Mouse (Mus musculus) heart, embryonic 16.5 days (tissue): ENCODE measurements around the gene Olfr56. TPM values are rescaled to one million over a fixed set of nuclear protein-coding genes. Genes with fewer than 3 reads are reported as not detected.
"Not testable (repeated sequence)": the region's sequence is repeated elsewhere in the genome, so short reads cannot be mapped to it uniquely, and the experiment has no call there.

Experiments
- ATAC-seq: fragments of 200-750 bp; cut with Nextera tagmentation; replicated peaks from 2 replicates; pipeline ENCODE4 v1.8.0; 2017; ENCODE audit warnings: moderate number of reproducible peaks; ENCODE audit not compliant: insufficient read depth, low FRiP score; ENCODE audit errors: extremely low read depth
- H3K27ac ChIP-seq: fragments of 300-500 bp; sonication (generic); 2 replicates; pipeline ENCODE4 v1.5.1; 2014; ENCODE audit warnings: mild to moderate bottlenecking, low read length, control low read depth, moderate library complexity
- H3K27me3 ChIP-seq: fragments of 300-500 bp; sonication (generic); 2 replicates; pipeline ENCODE4 v1.6.1; 2014; ENCODE audit warnings: low read length, mixed read lengths; ENCODE audit not compliant: control insufficient read depth, insufficient read depth
- H3K36me3 ChIP-seq: fragments of 300-500 bp; sonication (generic); 2 replicates; pipeline ENCODE4 v1.6.1; 2014; ENCODE audit not compliant: control insufficient read depth, insufficient read depth
- H3K4me1 ChIP-seq: fragments of 300-500 bp; sonication (generic); 2 replicates; pipeline ENCODE4 v1.6.1; 2014; ENCODE audit warnings: low read length, mixed read lengths; ENCODE audit not compliant: control insufficient read depth, insufficient read depth
- H3K4me2 ChIP-seq: fragments of 300-500 bp; sonication (generic); 2 replicates; pipeline ENCODE4 v1.6.1; 2014; ENCODE audit warnings: low read depth, mild to moderate bottlenecking, control low read depth, low read length
- H3K4me3 ChIP-seq: fragments of 300-500 bp; sonication (generic); 2 replicates; pipeline ENCODE4 v1.5.1; 2014; ENCODE audit warnings: mild to moderate bottlenecking, control low read depth, low read length
- H3K9ac ChIP-seq: fragments of 300-500 bp; sonication (generic); 2 replicates; pipeline ENCODE4 v1.6.1; 2014; ENCODE audit warnings: low read length, control low read depth
- H3K9me3 ChIP-seq: fragments of 300-500 bp; sonication (generic); replicated peaks from 2 replicates; pipeline ENCODE4 v1.6.1; 2016; ENCODE audit warnings: low read length; ENCODE audit not compliant: control insufficient read depth
- WGBS: fragments of 180-500 bp; shearing (Covaris S2); extraction: QIAGEN DNeasy Blood & Tissue Kit; methylation state at CpG from one replicate; pipeline ENCODE4 v1.1.7; 2014; 5-methylcytosine and 5-hydroxymethylcytosine counted together
- polyA plus RNA-seq: library from polyadenylated mRNA; unstranded; fragments of >200 nt; fragmentation: Nextera tagmentation; extraction: Ambion mirVana; gene quantifications from 2 replicates; pipeline ENCODE4 v1.2.1, GENCODE M21; 2015

The Olfr56 gene
- polyA plus RNA-seq, 1 experiment from 2014 or later, result 0.07 TPM

DNA sequence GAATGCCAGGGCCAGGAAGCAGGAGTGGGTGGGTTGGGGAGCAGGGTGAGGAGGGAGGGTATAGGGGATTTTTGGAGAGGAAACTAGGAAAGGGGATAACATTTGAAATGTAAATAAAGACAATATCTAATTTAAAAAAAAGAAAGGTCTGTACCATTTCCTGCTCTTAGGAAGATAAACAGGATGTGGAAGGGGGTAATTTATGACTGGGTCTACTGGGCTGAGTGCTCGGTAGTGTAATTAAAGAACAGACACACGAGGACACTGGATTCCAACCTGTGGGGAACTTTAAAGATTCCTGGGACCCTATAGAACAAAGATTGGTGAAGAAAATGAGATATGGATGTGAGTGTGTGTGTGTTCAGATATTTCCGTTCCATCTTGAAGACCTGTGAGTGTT, 4.2 kb downstream of the Olfr56 start:
- not testable (repeated sequence) for H3K4me2 ChIP-seq, H3K9ac ChIP-seq, H3K36me3 ChIP-seq, H3K27ac ChIP-seq, ATAC-seq, H3K4me3 ChIP-seq, H3K27me3 ChIP-seq, H3K4me1 ChIP-seq, H3K9me3 ChIP-seq
- no CpG with 5 or more reads among the region's 3 CpGs for WGBS

DNA sequence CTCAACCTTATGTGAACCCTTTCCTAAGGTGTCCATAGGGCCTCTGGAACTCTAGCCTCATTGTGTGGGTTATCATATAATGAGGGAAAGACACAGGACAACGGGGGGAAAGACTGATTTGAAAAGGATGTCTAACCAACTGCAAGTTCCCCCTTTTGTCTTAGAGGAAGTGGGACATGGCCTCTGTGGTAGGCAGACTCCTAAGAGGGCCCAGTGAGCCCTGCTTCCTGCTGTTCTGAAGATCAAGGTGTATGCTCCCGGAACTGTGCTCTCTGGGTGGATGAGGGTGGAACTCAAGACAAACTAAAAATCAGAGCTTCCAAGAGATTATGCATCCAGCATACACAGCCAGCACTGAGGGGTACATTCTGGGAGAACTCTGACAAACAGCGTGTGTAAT, 9.5 kb downstream of the Olfr56 start:
- not testable (repeated sequence) for H3K4me3 ChIP-seq, H3K4me2 ChIP-seq, H3K36me3 ChIP-seq, H3K27ac ChIP-seq, H3K4me1 ChIP-seq, ATAC-seq, H3K9me3 ChIP-seq, H3K9ac ChIP-seq, H3K27me3 ChIP-seq
- WGBS, result 53% methylated on average over 2 of the region's 3 CpGs

DNA sequence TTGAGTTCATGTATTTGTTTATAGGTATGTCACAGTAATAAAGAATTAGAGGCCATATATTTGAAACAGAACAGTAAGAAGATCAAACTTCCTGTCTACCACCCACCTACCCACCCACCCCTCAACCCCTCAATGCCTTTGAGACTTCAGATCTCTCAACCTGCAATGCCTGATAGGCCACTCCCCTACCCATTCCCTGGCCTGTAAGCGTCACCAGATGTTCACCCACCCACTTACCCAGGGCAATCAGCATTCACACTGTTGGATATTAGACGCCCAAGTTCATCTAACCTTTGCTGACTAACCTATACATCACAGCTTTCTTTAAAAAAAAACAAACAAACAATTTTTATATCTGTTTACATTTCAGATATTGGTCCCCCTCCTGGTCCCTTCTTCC, 11.3 kb downstream of the Olfr56 start:
- not testable (repeated sequence) for H3K4me2 ChIP-seq, H3K4me3 ChIP-seq, ATAC-seq, H3K9me3 ChIP-seq, H3K27ac ChIP-seq, H3K36me3 ChIP-seq, H3K9ac ChIP-seq, H3K4me1 ChIP-seq, H3K27me3 ChIP-seq
- 71% methylated on average over 2 of the region's 2 CpGs for WGBS

DNA sequence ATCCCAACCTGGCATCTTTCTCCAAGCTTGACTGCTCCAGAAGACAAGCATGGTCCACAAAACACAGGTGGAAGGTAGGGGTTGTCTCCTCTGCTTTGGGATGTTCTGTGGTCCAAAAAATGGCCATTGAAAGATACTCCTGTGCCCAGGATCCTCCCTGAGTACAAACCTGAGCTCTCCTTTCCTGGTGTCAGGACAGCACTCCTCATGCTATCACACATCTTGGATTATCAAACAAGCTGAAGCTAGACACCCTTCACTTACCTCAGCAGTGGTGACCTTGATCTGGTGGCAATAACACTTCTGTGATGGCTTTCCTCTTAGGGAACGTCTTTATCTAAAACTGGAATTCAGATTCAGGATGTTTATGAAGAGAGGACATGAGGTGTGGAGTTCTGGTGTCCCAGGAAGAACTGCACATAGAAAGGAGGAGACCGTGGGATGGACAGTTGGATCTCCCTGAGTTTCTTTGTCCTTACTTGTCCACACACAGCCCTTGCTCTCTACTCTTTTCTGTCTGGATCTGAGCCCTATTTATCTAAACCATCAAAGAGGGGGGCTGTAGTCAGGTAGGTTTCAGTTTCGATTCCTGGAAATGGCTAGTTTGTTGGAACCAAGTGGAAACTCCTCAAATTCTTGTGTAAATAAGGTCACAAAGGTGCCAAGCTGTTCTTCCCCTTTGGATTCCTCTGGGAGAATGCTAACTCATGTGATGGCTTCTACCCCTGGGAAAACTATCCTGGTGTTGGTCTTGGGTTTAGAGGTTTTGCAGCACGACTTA, 13.2 kb downstream of the Olfr56 start, which contains the start of gene Gm12185:
Gm12185 (minus strand) TSS at position 487 of the 781 bp plus-strand sequence.
- not testable (repeated sequence) for H3K9me3 ChIP-seq, H3K4me2 ChIP-seq, H3K9ac ChIP-seq, H3K36me3 ChIP-seq, ATAC-seq, H3K4me3 ChIP-seq, H3K27ac ChIP-seq, H3K4me1 ChIP-seq, H3K27me3 ChIP-seq
- 46% methylated on average over 4 of the region's 4 CpGs for WGBS

DNA sequence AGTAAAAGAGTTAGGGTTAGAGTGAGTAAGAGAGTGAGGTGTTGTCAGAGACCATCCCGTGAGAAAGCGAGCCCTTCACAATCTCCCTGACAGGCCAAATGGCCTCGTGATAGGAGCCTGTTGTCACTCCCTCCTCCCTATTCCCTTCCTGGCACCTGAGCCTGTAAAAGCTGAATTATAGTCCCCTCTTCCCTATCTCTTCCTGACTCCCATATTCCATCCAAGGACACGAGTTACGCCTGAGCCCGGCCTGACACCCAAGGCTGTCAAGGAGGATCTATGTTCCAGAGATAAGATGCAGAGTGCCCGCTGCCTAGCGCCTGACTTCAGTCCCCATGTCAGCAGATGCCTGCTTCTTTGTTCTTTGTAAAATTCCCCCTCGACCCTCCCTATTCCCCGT, 14.6 kb downstream of the Olfr56 start:
- not testable (repeated sequence) for H3K27ac ChIP-seq, ATAC-seq, H3K9ac ChIP-seq, H3K9me3 ChIP-seq, H3K27me3 ChIP-seq, H3K4me2 ChIP-seq, H3K4me3 ChIP-seq, H3K36me3 ChIP-seq, H3K4me1 ChIP-seq
- 20% methylated on average over 10 of the region's 10 CpGs for WGBS

DNA sequence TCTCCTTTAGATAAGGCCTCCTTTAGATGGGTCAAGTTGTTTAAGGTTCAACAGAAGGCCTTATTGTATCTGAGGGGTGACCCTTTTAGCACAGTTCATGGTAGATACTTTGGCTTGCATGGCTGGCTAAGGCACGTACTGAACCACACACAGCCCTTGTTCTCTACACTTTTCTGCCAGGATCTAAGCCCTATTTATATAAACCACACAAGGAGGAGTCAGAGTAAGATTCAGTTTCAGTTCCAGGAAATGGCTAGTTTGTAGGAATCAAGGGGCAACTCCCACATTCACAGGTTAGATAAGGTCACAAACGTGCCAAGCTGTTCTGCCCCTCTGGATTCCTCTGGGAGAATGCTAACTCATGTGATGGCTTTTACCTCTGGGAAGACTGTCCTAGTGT, 15.3 kb downstream of the Olfr56 start, which contains the start of gene Tgtp1:
Tgtp1 (minus strand) TSS at position 155 of the 400 bp plus-strand sequence.
- H3K27ac ChIP-seq, ATAC-seq, H3K4me3 ChIP-seq, H3K4me2 ChIP-seq, H3K36me3 ChIP-seq, H3K9ac ChIP-seq, H3K9me3 ChIP-seq, H3K27me3 ChIP-seq, H3K4me1 ChIP-seq: not testable (repeated sequence)
- 36% methylated on average over 2 of the region's 2 CpGs for WGBS

DNA sequence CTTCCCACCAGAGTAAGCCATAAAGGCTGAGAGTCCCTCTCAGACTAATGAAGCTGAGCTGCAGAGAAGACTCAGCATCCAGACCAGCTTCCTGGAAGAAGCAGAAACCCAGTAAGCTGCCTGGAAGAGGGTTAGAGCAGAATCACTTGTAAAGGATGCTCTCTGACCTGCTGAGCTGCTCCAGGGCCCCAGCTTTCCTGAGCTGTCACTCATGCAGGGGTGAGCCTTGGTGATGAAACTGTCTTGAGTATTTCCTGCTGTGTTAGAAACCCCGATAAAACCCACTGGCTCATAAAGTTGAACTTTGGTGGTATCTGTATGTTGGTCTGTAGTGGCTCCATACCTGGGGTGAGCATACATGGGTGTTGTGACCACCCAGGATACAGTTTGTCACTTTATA, 21.7 kb downstream of the Olfr56 start:
- H3K27ac ChIP-seq, H3K4me2 ChIP-seq, H3K36me3 ChIP-seq, ATAC-seq, H3K27me3 ChIP-seq, H3K4me1 ChIP-seq, H3K4me3 ChIP-seq, H3K9me3 ChIP-seq, H3K9ac ChIP-seq: not testable (repeated sequence)
- 53% methylated on average over 1 of the region's 1 CpGs for WGBS

DNA sequence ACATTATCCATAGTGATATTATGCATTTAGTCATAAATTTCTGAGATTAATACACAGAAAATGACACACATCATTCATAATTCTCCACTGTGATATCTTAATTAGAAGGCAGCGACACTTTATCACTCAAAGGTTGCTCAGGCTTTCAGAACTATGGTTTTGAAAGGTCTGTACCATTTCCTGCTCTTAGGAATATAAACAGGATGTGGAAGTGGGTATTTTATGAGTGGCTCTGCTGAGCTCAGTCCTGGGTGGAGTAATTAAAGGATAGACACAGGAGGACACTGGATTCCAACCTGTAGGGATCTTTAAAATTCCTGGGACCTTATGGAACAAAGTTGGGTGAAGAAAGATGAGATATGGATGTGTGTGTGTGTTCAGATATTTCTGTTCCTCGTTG, 27.6 kb downstream of the Olfr56 start:
- H3K4me1 ChIP-seq, H3K4me2 ChIP-seq, H3K36me3 ChIP-seq, H3K9ac ChIP-seq, H3K27me3 ChIP-seq, H3K9me3 ChIP-seq, ATAC-seq, H3K4me3 ChIP-seq, H3K27ac ChIP-seq: not testable (repeated sequence)
- 32% methylated on average over 2 of the region's 2 CpGs for WGBS

DNA sequence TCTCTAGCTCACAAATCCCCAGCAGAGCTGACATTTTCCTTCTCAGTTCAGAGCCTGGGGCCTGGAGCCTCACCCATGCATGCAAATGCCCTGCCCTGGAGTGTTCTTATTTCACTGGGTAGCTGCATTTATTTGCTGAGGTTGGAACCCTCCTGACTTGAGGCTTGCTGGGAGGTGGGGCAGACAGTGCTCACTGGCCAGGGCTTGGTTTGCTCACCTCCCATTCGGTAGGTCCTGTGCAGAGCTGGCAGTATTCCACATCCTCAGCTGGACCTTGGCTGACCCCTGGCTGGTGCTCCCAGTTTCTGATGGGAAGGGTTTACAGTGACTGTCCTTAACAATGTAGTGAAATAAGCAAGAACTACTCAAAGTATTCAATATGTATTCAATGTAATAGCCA, 28.1 kb downstream of the Olfr56 start:
- not testable (repeated sequence) for H3K27me3 ChIP-seq, H3K4me3 ChIP-seq, H3K36me3 ChIP-seq, H3K9me3 ChIP-seq, H3K27ac ChIP-seq, H3K4me2 ChIP-seq, H3K4me1 ChIP-seq, ATAC-seq, H3K9ac ChIP-seq
- WGBS, result 17% methylated on average over 1 of the region's 1 CpGs
